Mouse (Mus musculus) olfactory bulb, adult 2 months (tissue): ENCODE measurements around the gene Pex26.

Experiments used
- CTCF ChIP-seq: fragments of 200-500 bp; IDR thresholded peaks from 2 replicates; pipeline ENCODE4 v1.5.1; 2012; ENCODE audit warnings: low read depth, mild to moderate bottlenecking, low read length, moderate library complexity; ENCODE audit not compliant: insufficient read depth
- POLR2A ChIP-seq: fragments of 200-500 bp; IDR thresholded peaks from 2 replicates; pipeline ENCODE4 v1.6.1; 2012; ENCODE audit warnings: mild to moderate bottlenecking, low read depth, low read length, moderate library complexity; ENCODE audit not compliant: insufficient read depth

GRCm38 (mm10) chr6:121142298-121142697 lies 41.2 kb upstream of the Pex26 start:
- TF ChIP-seq POLR2A (no peak), CTCF (no peak)
